Comparison of ENCODE assay signal across 8 mouse cellular contexts in the genomic region with DNA sequence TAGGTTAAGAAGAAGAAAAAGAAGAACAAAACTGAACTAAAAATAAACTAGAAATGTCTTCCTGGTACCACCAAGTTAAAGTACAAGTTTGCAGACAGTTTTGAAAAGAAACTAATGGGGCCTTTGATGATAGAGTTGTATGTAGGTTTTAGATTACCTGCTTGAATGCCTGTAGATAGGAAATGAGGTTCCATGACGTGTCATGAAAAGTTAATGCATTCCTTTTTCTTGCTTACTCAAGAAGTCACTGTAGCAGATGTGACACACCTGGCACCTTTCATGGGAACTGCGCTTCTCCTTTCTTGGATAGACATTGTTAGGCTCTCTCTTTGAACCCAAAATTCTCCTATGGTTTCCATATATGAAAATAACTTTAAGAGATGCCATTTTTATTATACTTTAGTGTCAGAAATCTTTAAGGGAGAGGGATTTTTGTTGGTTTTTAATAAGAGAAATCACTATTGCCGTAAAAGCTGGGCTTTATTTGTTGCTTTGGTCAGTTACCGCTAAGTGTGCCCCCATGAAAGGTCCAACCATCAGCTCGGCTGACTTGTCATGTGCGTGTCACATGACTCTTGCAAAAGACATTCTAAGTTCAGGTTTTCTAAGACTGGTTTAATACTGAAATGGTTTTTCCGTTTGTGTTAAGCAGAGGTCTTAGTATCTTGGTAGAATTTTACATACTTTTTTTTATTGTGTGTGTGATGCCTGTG. TPM values are rescaled to one million over a fixed set of nuclear protein-coding genes. Genes with fewer than 3 reads are reported as not detected.
DNase-seq lines count a peak whose midpoint lies in the region; ATAC-seq and TF ChIP-seq lines count a peak whose summit lies in the region.

No protein-coding gene starts in this region.

- no peaks in the 10 kb centered on the region for H3K27me3 ChIP-seq in liver, embryonic 15.5 days

- no peak for ATAC-seq in liver, embryonic 15.5 days (ENCODE audit: insufficient read depth)

- peak overlapping the region; percentile 99 for H3K9ac ChIP-seq in liver, embryonic 15.5 days

- H3K27ac ChIP-seq in gastrocnemius, adult 2 months = peak overlapping the region; percentile 99
- peak overlapping the region; percentile 92 for H3K27ac ChIP-seq in liver, embryonic 15.5 days (replicated peaks)

- H3K9me3 ChIP-seq in liver, embryonic 15.5 days (replicated peaks) = no peaks in the 10 kb centered on the region

- TF ChIP-seq CTCF in gastrocnemius, adult 2 months (IDR thresholded peaks at IDR 0.05) = no peak
- TF ChIP-seq CTCF in brain, embryonic 14.5 days (IDR thresholded peaks at IDR 0.05; ENCODE audit: borderline replicate concordance, extremely low read depth, insufficient read depth, insufficient read length) = no peak

- H3K4me1 ChIP-seq in liver, embryonic 15.5 days (replicated peaks) = peaks cover 52% of the 10 kb centered on the region

- no peak for TF ChIP-seq POLR2A in brain, embryonic 14.5 days (IDR thresholded peaks at IDR 0.05; ENCODE audit: borderline replicate concordance, extremely low read depth, insufficient read depth, insufficient read length, poor library complexity, severe bottlenecking)

- intact Hi-C loops in gastrocnemius, adult 2 months (cut with DNase I) = loop anchor here (5.0 to 10.0 kb wide), 5 partner anchors 45 to 342 kb away; a partner anchor contains a TSS
- intact Hi-C loops in gastrocnemius, postnatal 14 days (cut with DNase I; ENCODE audit: low total_unique reads) = no loop called here
- intact Hi-C loops in left cerebral cortex, postnatal 10 days (cut with DNase I) = no loop called here

- peak overlapping the region; percentile 71 for H3K4me2 ChIP-seq in liver, embryonic 15.5 days

- no peak for DNase-seq in gastrocnemius, adult 2 months
- DNase-seq in gastrocnemius, postnatal 14 days = no peak
- peak; percentile 8 for DNase-seq in brain, embryonic 14.5 days (ENCODE audit: low read depth)
- peak; percentile 73 for DNase-seq in induced T-regulatory cell, adult 2 months (ENCODE audit: low read depth)
- no peak for DNase-seq in adrenal gland, postnatal 4 days (ENCODE audit: low spot score in 2 of 2)
- DNase-seq in left cerebral cortex, postnatal 10 days (ENCODE audit: extremely low spot score in 1 of 2, low spot score in 2 of 2) = no peak
- no peak for DNase-seq in layer of hippocampus, postnatal 25 days (ENCODE audit: extremely low spot score in 1 of 2, low spot score in 1 of 2)

- H3K36me3 ChIP-seq in liver, embryonic 15.5 days (replicated peaks) = no peaks in the 10 kb centered on the region

- 33% methylated on average over 7 of the region's 7 CpGs for WGBS in liver, embryonic 15.5 days (ENCODE audit: insufficient replicate concordance)

- H3K4me3 ChIP-seq in gastrocnemius, adult 2 months = peak overlapping the region; percentile 97
- peak overlapping the region; percentile 100 for H3K4me3 ChIP-seq in liver, embryonic 15.5 days (replicated peaks)

RNA-seq across cellular contexts. Expression of a gene that starts 1.2 kb away (rescaled TPM):
- total RNA-seq in gastrocnemius, adult 2 months (2021) = 10 to 100 TPM; 88.6 to 95.4 TPM
- total RNA-seq in gastrocnemius, postnatal 14 days (2021) = 100 to 1,000 TPM; 103 to 110 TPM
- 214 TPM in 2 replicates for polyA plus RNA-seq in brain, embryonic 14.5 days (2012; rRNA removed)
- 80.4 and 96.4 TPM in 2 replicates for polyA plus RNA-seq in liver, embryonic 15.5 days (2015; fragmentation: Nextera tagmentation; extraction: Ambion mirVana)
- total RNA-seq in adrenal gland, postnatal 4 days (2021) = 100 to 1,000 TPM; 153 to 164 TPM
- total RNA-seq in left cerebral cortex, postnatal 10 days (2021) = 100 to 1,000 TPM; 223 to 228 TPM
- 100 to 1,000 TPM; 170 to 171 TPM for total RNA-seq in layer of hippocampus, postnatal 25 days (2021)

RNA-seq across cellular contexts. Expression of a gene that starts 46.8 kb away (rescaled TPM):
- 10 to 100 TPM; 30.8 to 36.1 TPM for total RNA-seq in gastrocnemius, adult 2 months (2021)
- 10 to 100 TPM; 23.8 to 24.4 TPM for total RNA-seq in gastrocnemius, postnatal 14 days (2021)
- 26.3 and 26.5 TPM in 2 replicates for polyA plus RNA-seq in brain, embryonic 14.5 days (2012; rRNA removed)
- polyA plus RNA-seq in liver, embryonic 15.5 days (2015; fragmentation: Nextera tagmentation; extraction: Ambion mirVana) = 7.0 and 7.1 TPM in 2 replicates
- 10 to 100 TPM; 37.0 to 37.3 TPM for total RNA-seq in adrenal gland, postnatal 4 days (2021)
- 10 to 100 TPM; 32.0 to 32.7 TPM for total RNA-seq in left cerebral cortex, postnatal 10 days (2021)
- total RNA-seq in layer of hippocampus, postnatal 25 days (2021) = 10 to 100 TPM; 29.1 to 34.0 TPM

Comparison
In these comparisons a context has a peak if more than half of its experiments do, and no peak if none do; other contexts are left out.
1. DNase-seq: peak in brain, embryonic 14.5 days (single experiment) and induced T-regulatory cell, adult 2 months (single experiment); none in gastrocnemius, adult 2 months (single experiment), gastrocnemius, postnatal 14 days (single experiment), adrenal gland, postnatal 4 days (0 of 2), left cerebral cortex, postnatal 10 days (0 of 2) and layer of hippocampus, postnatal 25 days (0 of 2).